Mouse (Mus musculus) CH12.LX (cell line): ENCODE data around the gene Stat5b.

Experiments
- BHLHE40 ChIP-seq: IDR thresholded peaks from 2 replicates; pipeline ENCODE4 v1.6.1; 2011; ENCODE audit warnings: mild to moderate bottlenecking, low read depth, low read length, improper control_type of control experiment
- CTCF ChIP-seq, 2 experiments: IDR thresholded peaks in 1 of 2; conservative IDR thresholded peaks in 1 of 2; 2 replicates each; pipeline ENCODE4 v1.5.1; 2011 to 2012; ENCODE audit warnings: low read depth in 2 of 2, low read length in 2 of 2, improper control_type of control experiment in 1 of 2, inconsistent platforms in 1 of 2, mild to moderate bottlenecking in 1 of 2, moderate library complexity in 1 of 2
- EP300 ChIP-seq: IDR thresholded peaks from 2 replicates; pipeline ENCODE4 v1.6.1; 2011; ENCODE audit warnings: low read length, improper control_type of control experiment
- HCFC1 ChIP-seq: IDR thresholded peaks from 2 replicates; pipeline ENCODE4 v1.6.1; 2012; ENCODE audit warnings: low read depth, mild to moderate bottlenecking, inconsistent platforms, low read length, improper control_type of control experiment
- POLR2A ChIP-seq: IDR thresholded peaks from 2 replicates; pipeline ENCODE4 v1.6.1; 2011; ENCODE audit warnings: low read depth, mild to moderate bottlenecking, improper control_type of control experiment, low read length
- USF1 ChIP-seq: IDR thresholded peaks from 2 replicates; pipeline ENCODE4 v1.6.1; 2014; ENCODE audit warnings: low read depth, mild to moderate bottlenecking, inconsistent platforms, low read length, improper control_type of control experiment
- ZC3H11A ChIP-seq: IDR thresholded peaks from 2 replicates; pipeline ENCODE4 v1.6.1; 2012; ENCODE audit warnings: low read depth, mild to moderate bottlenecking, inconsistent platforms, low read length, improper control_type of control experiment

GRCm38 (mm10) chr11:100843070-100843669 lies 7.4 kb downstream of the Stat5b start:
- TF ChIP-seq HCFC1 (no peak), CTCF (conservative IDR thresholded peaks at IDR 0.05 in 1 of 2, IDR thresholded peaks at IDR 0.05 in 1 of 2; ENCODE audit: low read depth in 2 of 2, low read length in 2 of 2) (no peak), POLR2A (no peak), BHLHE40 (peak; percentile 52), EP300 (no peak; the same call in 1 of the 2 replicates), USF1 (no peak), ZC3H11A (no peak)
